Mouse (Mus musculus): ENCODE results near the gene Tert. TPM values are rescaled to one million over a fixed set of nuclear protein-coding genes. Genes with fewer than 3 reads are reported as not detected.

Tert gene
- polyA plus RNA-seq, 1 experiment = 3.3 TPM

DNA sequence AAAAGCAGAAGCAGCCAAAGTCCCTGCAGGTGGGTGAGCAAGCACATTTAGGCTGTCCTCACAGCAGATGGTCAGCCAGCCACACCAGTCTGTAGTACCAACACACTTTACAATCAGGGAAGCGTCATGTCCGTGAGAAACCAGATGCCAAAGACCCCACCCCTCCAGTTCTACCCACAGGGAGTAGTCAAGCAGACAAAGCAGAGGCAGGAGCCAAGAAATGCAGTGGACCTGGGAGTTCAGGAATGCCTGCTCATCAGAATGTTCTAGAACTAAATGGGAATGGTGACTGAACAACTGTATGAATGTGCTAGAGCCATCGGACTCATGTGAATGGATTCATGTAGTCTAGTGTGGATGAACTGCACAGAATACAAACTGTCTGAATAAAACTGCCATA lies 60.9 kb downstream of the Tert start:
- Histone ChIP-seq H3K27ac (ENCODE audit: insufficient read depth, low read length) (no peak overlapping the region), H3K4me3 (ENCODE audit: insufficient read depth, low read length) (no peak overlapping the region), H3K4me1 (ENCODE audit: control insufficient read depth, insufficient read depth, low read length) (no peaks in the 10 kb centered on the region; the same call in 1 of the 2 replicates)
- TF ChIP-seq CTCF (IDR thresholded peaks at IDR 0.05; ENCODE audit: extremely low read depth, insufficient read depth, low read length) = no peak

DNA sequence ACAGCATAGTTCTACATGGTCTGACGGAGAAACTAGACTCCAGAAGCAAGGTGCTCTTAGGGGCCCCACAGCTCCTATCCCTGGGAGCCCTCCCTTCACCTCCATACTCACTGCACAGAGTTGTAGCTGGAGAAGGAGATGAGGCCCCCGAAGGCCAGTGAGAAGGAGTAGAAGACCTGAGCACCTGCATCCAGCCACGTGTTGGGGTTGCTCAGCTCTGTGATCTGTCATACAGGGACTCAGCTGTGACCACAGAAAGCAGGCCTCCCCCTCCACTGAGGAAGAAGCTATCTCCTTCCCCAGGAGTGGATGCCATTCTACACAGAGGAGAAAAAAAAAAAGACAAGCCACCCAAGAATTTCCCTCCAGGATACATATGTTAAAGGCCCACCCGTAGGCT lies 62.2 kb downstream of the Tert start:
- Histone ChIP-seq H3K27ac (ENCODE audit: insufficient read depth, low read length) (no peak overlapping the region), H3K4me1 (ENCODE audit: control insufficient read depth, insufficient read depth, low read length) (no peaks in the 10 kb centered on the region), H3K4me3 (ENCODE audit: insufficient read depth, low read length) (no peak overlapping the region)
- TF ChIP-seq CTCF (IDR thresholded peaks at IDR 0.05; ENCODE audit: extremely low read depth, insufficient read depth, low read length) (no peak), POLR2A (IDR thresholded peaks at IDR 0.05; ENCODE audit: extremely low read depth, insufficient read depth, low read length) (no peak)

DNA sequence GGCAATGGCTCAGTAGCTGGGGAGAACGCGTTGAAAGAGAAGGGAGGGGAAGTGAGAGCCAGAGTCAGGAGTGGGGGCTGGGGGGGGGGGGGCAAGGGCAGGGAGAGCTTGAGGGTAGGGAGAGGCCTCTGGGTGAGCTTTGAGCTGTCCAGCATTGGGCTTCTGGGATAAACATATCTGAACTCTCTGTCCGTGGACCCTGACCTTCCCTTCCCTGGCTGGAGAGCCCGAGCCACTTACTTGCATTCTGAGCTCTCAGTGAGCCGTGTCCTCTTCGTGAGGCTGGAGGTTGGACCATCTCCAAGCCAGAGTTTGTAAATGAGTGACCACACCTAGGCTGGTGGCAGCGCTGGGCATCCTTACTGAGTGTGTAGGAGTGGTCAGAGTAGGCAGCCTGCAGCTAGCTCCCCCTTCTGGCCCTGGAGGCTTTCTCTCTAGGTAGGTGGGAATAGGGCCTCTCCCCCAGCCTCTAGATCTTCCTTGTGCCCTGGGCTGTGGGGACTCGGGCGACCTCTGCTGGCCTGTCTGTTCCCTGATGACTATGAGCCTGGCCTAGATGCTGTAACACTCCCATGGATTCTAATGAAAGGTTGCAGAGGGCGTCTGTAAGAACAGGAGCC lies 65.6 kb downstream of the Tert start:
- H3K4me3 ChIP-seq (ENCODE audit: insufficient read depth, low read length) = no peak overlapping the region

DNA sequence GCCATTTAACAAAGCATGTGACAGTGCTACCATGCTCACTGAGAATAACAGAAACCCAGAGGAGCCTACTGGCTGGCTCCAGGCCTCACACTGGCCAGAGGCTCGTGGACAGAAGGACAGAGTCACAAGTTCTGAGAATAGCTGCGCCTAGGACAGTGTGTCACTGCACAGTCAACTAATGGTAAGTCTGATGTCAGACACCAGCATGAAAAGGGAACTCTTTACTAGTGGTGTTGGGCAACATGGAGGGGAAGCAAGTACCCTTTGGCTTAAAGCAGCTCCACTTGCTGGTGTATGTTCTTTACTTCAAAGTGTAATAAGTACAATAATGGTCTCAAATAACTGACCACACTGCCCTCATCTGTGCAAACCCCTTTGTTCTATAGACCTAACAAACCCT lies 66.6 kb downstream of the Tert start:
- Histone ChIP-seq H3K4me1 (ENCODE audit: control insufficient read depth, insufficient read depth, low read length) (no peaks in the 10 kb centered on the region), H3K4me3 (ENCODE audit: insufficient read depth, low read length) (no peak overlapping the region), H3K27ac (ENCODE audit: insufficient read depth, low read length) (no peak overlapping the region)
- TF ChIP-seq POLR2A (IDR thresholded peaks at IDR 0.05; ENCODE audit: extremely low read depth, insufficient read depth, low read length) = no peak
- TF ChIP-seq CTCF (IDR thresholded peaks at IDR 0.05; ENCODE audit: extremely low read depth, insufficient read depth, low read length) = no peak

More for the DNA sequence above, 65.6 kb downstream of the Tert start:
- Histone ChIP-seq H3K4me1 (ENCODE audit: control insufficient read depth, insufficient read depth, low read length) (no peaks in the 10 kb centered on the region), H3K27ac (ENCODE audit: insufficient read depth, low read length) (no peak overlapping the region)
- peak; percentile 59 for TF ChIP-seq CTCF (IDR thresholded peaks at IDR 0.05; ENCODE audit: extremely low read depth, insufficient read depth, low read length)
- no peak for TF ChIP-seq POLR2A (IDR thresholded peaks at IDR 0.05; ENCODE audit: extremely low read depth, insufficient read depth, low read length)

- Histone ChIP-seq H3K4me1 (ENCODE audit: control insufficient read depth, insufficient read depth, low read length) (no peaks in the 10 kb centered on the region), H3K4me3 (ENCODE audit: insufficient read depth, low read length) (no peak overlapping the region), H3K27ac (ENCODE audit: insufficient read depth, low read length) (no peak overlapping the region)
- TF ChIP-seq CTCF (IDR thresholded peaks at IDR 0.05; ENCODE audit: extremely low read depth, insufficient read depth, low read length) (no peak), POLR2A (IDR thresholded peaks at IDR 0.05; ENCODE audit: extremely low read depth, insufficient read depth, low read length) (no peak)
These were observed 68.3 kb downstream of the Tert start for GRCm38 (mm10) chr13:73694972-73695371.

- TF ChIP-seq CTCF (IDR thresholded peaks at IDR 0.05; ENCODE audit: extremely low read depth, insufficient read depth, low read length) (no peak), POLR2A (IDR thresholded peaks at IDR 0.05; ENCODE audit: extremely low read depth, insufficient read depth, low read length) (no peak)
- Histone ChIP-seq H3K27ac (ENCODE audit: insufficient read depth, low read length) (no peak overlapping the region), H3K4me1 (ENCODE audit: control insufficient read depth, insufficient read depth, low read length) (no peaks in the 10 kb centered on the region), H3K4me3 (ENCODE audit: insufficient read depth, low read length) (no peak overlapping the region)
These were observed 69.8 kb downstream of the Tert start for GRCm38 (mm10) chr13:73696529-73696928.

Other genes with a start within 250 kb of the Tert start
- gene Lpcat1, start 159.7 kb upstream of the Tert start, polyA plus RNA-seq (2012; rRNA removed) = 39.6 and 48.5 TPM in 2 replicates
- gene Slc6a3, start 90.2 kb upstream of the Tert start, polyA plus RNA-seq (2012; rRNA removed) = 0.04 and 0.08 TPM in 2 replicates
- 136 and 147 TPM in 2 replicates for gene Clptm1l, start 22.9 kb upstream of the Tert start, polyA plus RNA-seq (2012; rRNA removed)
- gene Slc6a18, start 51.1 kb downstream of the Tert start, polyA plus RNA-seq (2012; rRNA removed) = 0.02 TPM in 1 of 2 replicates, not detected in the other
- 0.28 and 0.79 TPM in 2 replicates for gene Slc6a19, start 78.0 kb downstream of the Tert start, polyA plus RNA-seq (2012; rRNA removed)
- 5.8 and 6.0 TPM in 2 replicates for gene Slc12a7, start 106.2 kb downstream of the Tert start, polyA plus RNA-seq (2012; rRNA removed)
- 3.5 and 4.4 TPM in 2 replicates for gene Nkd2, start 220.7 kb downstream of the Tert start, polyA plus RNA-seq (2012; rRNA removed)